Mouse (Mus musculus) lung, adult 2 months (tissue): ENCODE results near the gene Pgpep1l.

Experiments used
- CTCF ChIP-seq: fragments of 200-500 bp; IDR thresholded peaks from 2 replicates; pipeline ENCODE4 v1.5.1; 2011; ENCODE audit warnings: mild to moderate bottlenecking, low read length, control low read depth; ENCODE audit not compliant: insufficient read depth
- POLR2A ChIP-seq: fragments of 200-500 bp; IDR thresholded peaks from 2 replicates; pipeline ENCODE4 v1.6.1; 2011; ENCODE audit warnings: low read depth, mild to moderate bottlenecking, control low read depth, low read length, borderline replicate concordance; ENCODE audit errors: extremely low read depth

DNA sequence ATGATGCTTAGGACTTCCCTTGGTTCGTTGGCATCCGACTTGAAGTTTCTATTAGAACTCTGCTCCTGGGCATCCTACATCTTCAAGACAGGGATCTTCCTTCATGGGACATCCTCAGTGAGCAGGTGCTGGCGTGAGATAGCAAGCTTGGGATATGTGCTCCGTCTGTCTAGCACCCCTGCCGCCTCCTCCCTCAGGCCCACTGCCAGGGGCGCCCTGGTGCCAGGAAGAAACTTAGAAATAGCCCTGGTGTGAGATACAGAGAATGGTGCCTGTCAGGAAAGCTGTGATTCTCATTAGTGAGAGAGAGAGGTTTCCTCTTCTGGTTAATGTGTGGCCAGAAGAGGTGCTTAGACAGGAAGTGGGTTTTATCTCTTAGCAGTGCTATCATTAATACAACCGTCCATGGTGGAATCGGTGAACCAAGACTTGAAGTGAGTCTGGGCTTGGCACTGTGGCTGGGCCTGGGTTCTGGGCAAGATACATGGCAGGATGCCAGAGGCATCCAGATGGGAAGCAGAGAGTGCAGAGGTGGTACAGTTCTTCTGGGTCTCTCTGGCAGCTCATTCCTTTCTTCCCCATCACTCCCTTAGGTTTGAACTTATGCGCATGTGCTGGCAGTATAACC, 38.5 kb downstream of the Pgpep1l start:
- TF ChIP-seq CTCF: no peak
- no peak for TF ChIP-seq POLR2A
